Mouse (Mus musculus) myocyte (in vitro differentiated cells): Measurements from ENCODE around the gene Ttc28.

ENCODE experiments used
- MAX ChIP-seq: IDR thresholded peaks from one replicate; pipeline ENCODE4 v1.6.1; 2011; ENCODE audit warnings: low read depth, mild to moderate bottlenecking, control low read depth
- MYOD1 ChIP-seq, 3 experiments: IDR thresholded peaks; one replicate each; pipeline ENCODE4 v1.6.1; 2011; ENCODE audit warnings: control low read depth in 2 of 3, low read depth in 2 of 3, mild to moderate bottlenecking in 2 of 3, moderate library complexity in 1 of 3; ENCODE audit not compliant: insufficient read length in 2 of 3, control insufficient read depth in 1 of 3
- MYOG ChIP-seq, 3 experiments: IDR thresholded peaks; one replicate each; pipeline ENCODE4 v1.6.1; 2011; ENCODE audit warnings: control low read depth in 2 of 3, low read depth in 2 of 3, mild to moderate bottlenecking in 2 of 3; ENCODE audit not compliant: insufficient read length in 2 of 3, control insufficient read depth in 1 of 3, insufficient read depth in 1 of 3
- POLR2A ChIP-seq: IDR thresholded peaks from one replicate; pipeline ENCODE4 v1.6.1; 2011; ENCODE audit warnings: low read depth, mild to moderate bottlenecking, control low read depth, moderate library complexity; ENCODE audit not compliant: insufficient read length
- TCF12 ChIP-seq: IDR thresholded peaks from one replicate; pipeline ENCODE4 v1.6.1; 2011; ENCODE audit warnings: mild to moderate bottlenecking, control low read depth; ENCODE audit not compliant: poor library complexity, insufficient read depth, severe bottlenecking
- TCF3 ChIP-seq: IDR thresholded peaks from one replicate; pipeline ENCODE4 v1.6.1; 2011; ENCODE audit warnings: low read depth, control low read depth; ENCODE audit not compliant: insufficient read length
- USF1 ChIP-seq: IDR thresholded peaks from one replicate; pipeline ENCODE4 v1.6.1; 2011; ENCODE audit warnings: low read depth, mild to moderate bottlenecking, control low read depth, moderate library complexity

- TF ChIP-seq MYOG (IDR thresholded peaks at IDR 0.05; ENCODE audit: control insufficient read depth in 1 of 3, insufficient read depth in 1 of 3, insufficient read length in 2 of 3, low read depth in 2 of 3) (peak in 1 of 3 experiments; percentile 56), USF1 (no peak), POLR2A (no peak), TCF12 (no peak), MYOD1 (IDR thresholded peaks at IDR 0.05; ENCODE audit: control insufficient read depth in 1 of 3, insufficient read length in 2 of 3, low read depth in 2 of 3) (peak in 2 of 3 experiments; percentile 46 to 66), TCF3 (no peak), MAX (no peak)
Observed at GRCm38 (mm10) chr5:111077261-111077660, 197.7 kb downstream of the Ttc28 start.
